Mouse (Mus musculus): ENCODE results near the gene D430041D05Rik. TPM values are rescaled to one million over a fixed set of nuclear protein-coding genes. Genes with fewer than 3 reads are reported as not detected.

Gene D430041D05Rik
- polyA plus RNA-seq, 1 experiment: 18.1 TPM

DNA sequence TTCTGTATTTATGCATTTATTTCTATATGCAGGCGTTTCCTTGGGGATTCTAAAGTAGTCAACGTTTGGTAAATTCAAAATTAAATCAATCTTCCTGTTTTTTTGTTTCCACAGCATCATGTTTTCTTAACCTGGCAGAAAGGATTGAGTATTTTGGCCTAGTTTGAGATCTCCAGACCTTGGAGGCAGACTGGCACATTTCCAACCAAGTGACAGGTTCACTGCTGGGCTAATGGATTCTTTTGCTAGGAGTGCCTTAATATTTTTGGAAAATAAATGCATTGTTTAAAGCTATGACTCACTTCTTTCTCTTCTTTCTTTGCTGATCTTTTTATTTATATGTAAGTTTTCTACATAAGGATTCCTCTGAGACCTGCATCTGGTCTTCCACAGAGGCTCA is 222.0 kb downstream of the D430041D05Rik start:
- no peak for DNase-seq (ENCODE audit: low read depth)
- no peak for TF ChIP-seq POLR2A (IDR thresholded peaks at IDR 0.05; ENCODE audit: borderline replicate concordance, extremely low read depth, insufficient read depth, insufficient read length, poor library complexity, severe bottlenecking)
- TF ChIP-seq CTCF (IDR thresholded peaks at IDR 0.05; ENCODE audit: borderline replicate concordance, extremely low read depth, insufficient read depth, insufficient read length): no peak

DNA sequence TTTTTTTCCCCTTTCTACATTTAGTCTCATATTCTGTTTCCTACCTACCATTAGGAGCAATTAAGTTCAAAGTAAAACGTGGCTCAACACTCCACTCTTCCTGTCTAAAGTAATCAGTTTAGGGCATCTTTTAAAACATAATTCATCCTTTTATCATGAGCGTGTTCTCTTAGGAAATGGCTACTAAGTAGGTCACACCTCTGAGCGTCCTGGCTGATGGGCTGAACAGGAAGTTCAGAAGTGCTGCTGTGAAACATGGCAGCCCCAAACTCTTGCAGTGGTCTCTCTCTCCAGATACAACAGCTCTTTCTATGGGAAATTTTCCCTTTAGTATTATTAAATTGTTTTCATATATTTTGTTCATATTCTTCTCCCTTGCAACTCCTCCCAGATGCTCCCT is 223.7 kb downstream of the D430041D05Rik start:
- no peak for DNase-seq (ENCODE audit: low read depth)
- no peak for TF ChIP-seq POLR2A (IDR thresholded peaks at IDR 0.05; ENCODE audit: borderline replicate concordance, extremely low read depth, insufficient read depth, insufficient read length, poor library complexity, severe bottlenecking)
- no peak for TF ChIP-seq CTCF (IDR thresholded peaks at IDR 0.05; ENCODE audit: borderline replicate concordance, extremely low read depth, insufficient read depth, insufficient read length)

DNA sequence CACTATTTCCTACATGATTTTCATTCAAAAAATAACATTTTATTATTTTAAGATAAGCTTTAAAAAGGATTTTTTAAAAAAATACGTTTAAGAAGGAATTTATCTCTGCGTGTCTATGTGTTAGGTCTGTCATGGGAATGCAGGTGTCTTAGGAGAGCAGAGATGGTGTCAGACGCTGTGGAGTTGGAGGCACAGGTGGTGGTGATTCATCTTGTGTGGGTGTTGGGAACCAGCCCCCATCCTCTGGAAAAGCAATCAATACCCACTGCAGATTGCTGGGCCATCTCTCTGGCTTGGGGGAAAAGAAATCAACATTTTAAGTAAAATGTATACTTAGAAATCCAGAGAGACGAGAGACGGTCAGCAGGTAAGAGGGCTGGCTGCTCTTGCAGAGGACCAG is 225.2 kb downstream of the D430041D05Rik start:
- DNase-seq (ENCODE audit: low read depth): no peak
- TF ChIP-seq POLR2A (IDR thresholded peaks at IDR 0.05; ENCODE audit: borderline replicate concordance, extremely low read depth, insufficient read depth, insufficient read length, poor library complexity, severe bottlenecking): no peak
- TF ChIP-seq CTCF (IDR thresholded peaks at IDR 0.05; ENCODE audit: borderline replicate concordance, extremely low read depth, insufficient read depth, insufficient read length): no peak

DNA sequence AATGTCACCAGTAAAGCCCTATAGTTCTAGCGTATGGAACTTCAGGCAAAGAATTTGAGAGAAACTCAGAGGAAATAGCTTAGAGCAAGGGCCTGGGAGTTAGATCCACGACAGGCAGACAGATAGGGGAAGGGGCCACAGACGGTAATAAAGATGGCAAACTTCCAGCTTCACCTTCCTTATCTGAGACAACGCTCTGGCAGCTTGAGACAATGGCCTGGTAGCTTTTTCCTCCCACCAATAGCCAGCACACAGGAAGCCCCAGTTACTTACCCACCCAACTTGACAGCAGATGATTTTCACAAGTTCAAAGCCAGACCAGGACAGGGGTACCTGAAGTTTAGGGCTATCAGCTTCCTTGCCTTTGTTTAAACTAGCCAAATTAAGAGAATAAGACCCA is 226.5 kb downstream of the D430041D05Rik start:
- no peak for DNase-seq (ENCODE audit: low read depth)
- no peak for TF ChIP-seq CTCF (IDR thresholded peaks at IDR 0.05; ENCODE audit: borderline replicate concordance, extremely low read depth, insufficient read depth, insufficient read length)
- no peak for TF ChIP-seq POLR2A (IDR thresholded peaks at IDR 0.05; ENCODE audit: borderline replicate concordance, extremely low read depth, insufficient read depth, insufficient read length, poor library complexity, severe bottlenecking)

DNA sequence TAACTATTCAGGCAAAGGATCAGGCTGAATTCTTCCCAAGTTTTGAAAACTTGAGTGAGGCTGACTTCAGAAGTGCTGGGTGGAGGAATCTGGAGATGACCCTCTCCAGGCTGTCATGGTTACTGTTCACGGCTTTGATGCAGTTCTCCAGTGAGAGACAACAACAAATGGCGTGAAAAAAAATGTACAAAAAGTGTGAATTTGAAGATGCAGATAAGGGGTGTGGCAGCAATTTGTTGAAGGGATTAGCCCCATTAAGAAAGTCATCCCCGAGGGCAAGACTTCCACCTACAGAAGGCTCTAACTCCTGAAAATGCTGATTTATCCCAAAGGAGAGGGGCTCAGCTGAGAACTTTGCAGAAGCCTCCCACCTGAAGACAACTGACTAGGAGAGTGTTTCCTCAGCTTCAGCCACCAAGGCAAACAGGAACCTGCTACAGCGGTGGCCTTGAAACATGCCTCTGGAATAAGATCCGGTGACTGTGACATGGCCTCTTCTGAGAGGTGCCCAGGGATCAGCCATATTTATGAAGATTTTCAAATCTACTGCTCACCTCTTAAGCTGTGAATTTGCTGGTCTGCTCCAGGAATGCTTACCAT is 227.5 kb downstream of the D430041D05Rik start:
- DNase-seq (ENCODE audit: low read depth): no peak
- TF ChIP-seq CTCF (IDR thresholded peaks at IDR 0.05; ENCODE audit: borderline replicate concordance, extremely low read depth, insufficient read depth, insufficient read length) (no peak), POLR2A (IDR thresholded peaks at IDR 0.05; ENCODE audit: borderline replicate concordance, extremely low read depth, insufficient read depth, insufficient read length, poor library complexity, severe bottlenecking) (no peak)

DNA sequence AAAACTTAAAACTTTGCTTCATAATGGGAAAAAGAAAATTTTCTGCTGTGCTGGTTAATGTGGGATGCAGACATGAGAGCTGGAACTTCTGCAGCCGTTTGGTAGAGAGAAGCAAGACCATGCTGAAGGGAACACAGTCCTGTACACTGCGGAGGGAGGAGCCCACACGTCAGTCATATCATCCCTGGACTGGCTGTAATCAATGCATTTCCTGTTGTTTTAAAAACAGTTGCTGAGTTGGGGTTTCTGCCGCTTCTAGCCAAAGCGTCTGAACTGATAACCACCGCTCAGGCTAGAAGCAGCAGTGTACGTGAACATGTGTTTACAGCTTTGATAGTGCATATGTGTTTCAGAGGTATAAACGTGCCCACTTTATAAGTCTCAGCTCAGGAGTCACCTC is 231.2 kb downstream of the D430041D05Rik start:
- TF ChIP-seq CTCF (IDR thresholded peaks at IDR 0.05; ENCODE audit: borderline replicate concordance, extremely low read depth, insufficient read depth, insufficient read length) (no peak), POLR2A (IDR thresholded peaks at IDR 0.05; ENCODE audit: borderline replicate concordance, extremely low read depth, insufficient read depth, insufficient read length, poor library complexity, severe bottlenecking) (no peak)
- DNase-seq (ENCODE audit: low read depth): no peak

DNA sequence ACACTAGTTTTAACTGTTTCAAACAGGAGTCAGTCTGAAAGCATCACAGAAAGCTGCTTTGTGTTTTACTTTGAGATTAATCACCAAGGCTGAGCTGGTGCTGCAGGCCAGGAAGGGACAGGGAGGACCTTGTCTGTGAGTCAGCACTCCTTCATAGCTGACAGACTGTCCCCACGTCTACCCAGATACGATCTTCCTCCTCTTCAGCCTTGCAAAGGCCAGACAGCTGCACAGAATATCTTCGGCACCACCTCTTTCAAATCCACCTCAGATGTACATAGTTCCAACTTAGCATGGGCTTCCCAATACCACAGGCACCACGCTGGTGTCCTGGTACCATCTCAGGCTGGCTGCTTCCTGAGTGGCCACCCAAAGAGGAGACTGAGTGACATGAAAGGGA is 232.6 kb downstream of the D430041D05Rik start:
- no peak for TF ChIP-seq CTCF (IDR thresholded peaks at IDR 0.05; ENCODE audit: borderline replicate concordance, extremely low read depth, insufficient read depth, insufficient read length)
- TF ChIP-seq POLR2A (IDR thresholded peaks at IDR 0.05; ENCODE audit: borderline replicate concordance, extremely low read depth, insufficient read depth, insufficient read length, poor library complexity, severe bottlenecking): no peak
- DNase-seq (ENCODE audit: low read depth): no peak

DNA sequence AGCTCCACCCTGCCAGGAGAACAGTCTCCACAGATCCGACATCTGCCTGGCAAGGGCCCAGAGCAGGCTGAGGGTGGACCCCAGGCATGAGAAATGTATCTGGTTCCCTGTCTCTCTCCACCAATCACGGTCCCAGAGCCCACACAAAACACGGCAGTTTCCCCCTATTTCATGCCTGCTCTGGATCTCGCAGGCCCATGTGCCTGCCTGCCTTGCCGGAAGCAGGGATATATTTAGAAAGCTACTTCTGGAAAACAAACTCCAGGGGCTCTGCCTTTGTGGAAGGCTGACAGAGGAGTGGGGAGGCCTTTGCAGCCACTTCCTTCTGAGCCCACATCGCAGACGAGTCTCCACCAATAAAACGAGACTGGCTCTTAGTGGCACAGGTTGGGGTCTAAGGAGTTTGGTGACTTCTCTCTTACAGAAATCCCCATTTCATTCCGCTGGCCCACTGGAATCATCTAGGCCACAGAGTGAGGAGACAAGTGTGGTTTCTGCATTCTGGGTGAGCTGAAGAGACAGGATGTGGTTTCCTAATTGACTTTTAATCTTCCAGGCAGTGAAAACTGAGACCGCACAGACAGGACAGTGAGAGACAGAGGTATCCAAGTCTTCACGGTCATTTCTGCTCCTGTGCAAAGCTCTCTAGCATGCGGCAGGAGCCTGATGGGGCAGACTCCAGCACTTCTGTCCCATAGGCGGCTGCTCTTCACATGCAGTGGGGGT is 233.7 kb downstream of the D430041D05Rik start:
- peak; percentile 77 for DNase-seq (ENCODE audit: low read depth)
- no peak for TF ChIP-seq POLR2A (IDR thresholded peaks at IDR 0.05; ENCODE audit: borderline replicate concordance, extremely low read depth, insufficient read depth, insufficient read length, poor library complexity, severe bottlenecking)
- TF ChIP-seq CTCF (IDR thresholded peaks at IDR 0.05; ENCODE audit: borderline replicate concordance, extremely low read depth, insufficient read depth, insufficient read length): no peak

DNA sequence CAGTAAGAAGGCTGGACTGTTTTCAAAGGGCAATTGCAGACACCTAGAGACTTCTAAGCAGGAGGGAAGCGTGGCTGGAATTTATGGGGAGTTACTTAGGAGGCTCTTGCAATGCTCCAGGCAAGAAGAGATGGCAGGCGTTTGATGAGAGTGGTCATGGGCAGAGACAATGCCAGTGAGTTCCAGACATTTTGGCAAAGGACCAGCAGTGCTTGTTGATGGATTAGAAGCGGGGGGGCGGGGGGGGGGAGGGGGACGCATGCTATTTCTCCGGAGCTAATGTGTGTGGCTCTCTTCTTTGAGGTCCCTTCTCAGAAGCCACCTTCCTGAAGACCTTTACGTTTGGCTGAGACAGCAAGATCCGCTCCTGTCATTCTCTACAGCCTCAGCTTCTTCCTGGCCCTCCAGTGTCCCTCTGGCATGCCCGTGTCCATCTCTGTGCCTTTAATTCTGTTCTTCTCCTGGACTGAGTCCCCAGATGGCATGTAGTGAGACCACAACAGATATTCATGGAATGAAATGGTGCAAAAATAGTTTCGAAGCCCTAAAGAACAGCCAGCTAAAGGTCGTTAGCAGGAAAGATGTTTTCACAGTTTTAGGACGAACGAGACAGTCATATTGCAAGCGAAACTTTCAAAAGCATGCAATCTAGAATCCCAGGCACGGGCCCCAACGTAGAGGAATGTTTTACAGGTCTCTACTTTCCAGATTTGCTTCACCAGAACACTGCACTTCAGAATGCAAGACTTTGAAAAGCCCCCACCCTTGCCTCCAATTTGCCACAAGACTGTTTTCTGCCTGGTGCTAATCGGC is 234.4 kb downstream of the D430041D05Rik start:
- TF ChIP-seq POLR2A (IDR thresholded peaks at IDR 0.05; ENCODE audit: borderline replicate concordance, extremely low read depth, insufficient read depth, insufficient read length, poor library complexity, severe bottlenecking) (no peak), CTCF (IDR thresholded peaks at IDR 0.05; ENCODE audit: borderline replicate concordance, extremely low read depth, insufficient read depth, insufficient read length) (no peak)
- peak; percentile 78 for DNase-seq (ENCODE audit: low read depth)

DNA sequence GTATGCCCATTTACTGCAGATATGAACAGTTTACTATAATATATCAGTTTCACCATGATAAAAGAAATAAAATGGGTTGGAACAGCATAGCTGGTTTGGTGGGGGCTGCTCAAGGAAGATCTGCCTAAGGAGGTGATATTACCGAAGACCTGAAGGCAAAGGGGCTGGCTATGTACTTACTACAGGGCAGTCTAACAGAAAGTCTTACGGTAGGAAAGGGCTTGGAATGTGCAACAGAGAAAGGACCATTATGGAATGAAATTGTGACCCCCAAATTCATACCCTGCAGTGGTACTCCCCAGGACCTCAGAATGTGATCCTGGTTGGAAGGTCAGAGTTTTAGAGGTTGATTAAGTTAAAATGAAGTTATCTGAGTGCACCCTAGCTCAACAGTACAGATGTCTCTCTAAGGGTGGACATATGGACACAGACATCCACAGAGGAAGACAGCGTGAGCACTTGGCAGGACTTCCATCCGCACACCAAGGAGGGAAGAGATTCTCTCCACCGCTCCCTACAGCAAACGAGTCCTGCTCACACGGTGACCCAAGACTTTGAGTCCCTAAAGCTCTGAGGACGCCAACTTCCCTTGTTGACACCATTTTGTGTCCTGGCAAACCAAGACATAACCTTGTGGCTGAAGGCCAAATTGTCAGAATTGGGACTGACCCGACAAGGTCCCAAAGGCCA is 235.2 kb downstream of the D430041D05Rik start:
- DNase-seq (ENCODE audit: low read depth): no peak
- no peak for TF ChIP-seq POLR2A (IDR thresholded peaks at IDR 0.05; ENCODE audit: borderline replicate concordance, extremely low read depth, insufficient read depth, insufficient read length, poor library complexity, severe bottlenecking)
- TF ChIP-seq CTCF (IDR thresholded peaks at IDR 0.05; ENCODE audit: borderline replicate concordance, extremely low read depth, insufficient read depth, insufficient read length): no peak

DNA sequence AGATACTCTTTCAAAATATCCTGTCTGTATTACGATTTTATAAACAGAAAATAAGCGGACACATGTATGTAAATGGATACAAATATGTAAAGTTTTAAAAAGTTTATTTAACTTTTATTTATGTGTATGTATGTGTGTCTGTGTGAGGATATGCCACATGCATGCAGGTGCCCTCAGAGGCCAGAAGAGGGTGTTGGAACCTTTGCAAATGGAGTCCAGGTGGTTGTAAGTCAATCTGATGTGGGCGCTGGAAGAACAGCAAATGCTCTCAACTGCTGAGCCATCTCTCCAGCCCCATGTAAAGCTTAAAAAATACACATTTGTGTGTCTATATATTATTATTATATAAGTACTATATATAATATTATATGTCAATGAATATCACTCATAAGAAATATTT is 237.4 kb downstream of the D430041D05Rik start:
- TF ChIP-seq CTCF (IDR thresholded peaks at IDR 0.05; ENCODE audit: borderline replicate concordance, extremely low read depth, insufficient read depth, insufficient read length): no peak

More for the DNA sequence above, 237.4 kb downstream of the D430041D05Rik start:
- no peak for DNase-seq (ENCODE audit: low read depth)
